In genomic region chr5:140101409-140102009, GRCm38 (mm10) we compare ENCODE assay signal across 21 mouse cellular contexts.
DNase-seq lines count a peak whose midpoint lies in the region; ATAC-seq lines count a peak whose summit lies in the region.
"Had no signal": no experiment of that assay in that cellular context is flagged by ENCODE, and none has a peak within 500 bp of the region (broad histone marks: within the 10 kb centered on the region; RNA-seq: fewer than 3 reads in every experiment).

No protein-coding gene starts in this region.

- ATAC-seq in forebrain, embryonic 15.5 days (replicated peaks), result peak; percentile 68; the same call in 1 of the 2 replicates
- ATAC-seq in forebrain, embryonic 11.5 days (replicated peaks; ENCODE audit: low FRiP score), result no peak
- no peak for ATAC-seq in hindbrain, embryonic 14.5 days (ENCODE audit: low FRiP score)
- ATAC-seq: intestine, postnatal 0 days had no signal

- H3K27ac ChIP-seq in forebrain, embryonic 15.5 days (replicated peaks), result peak overlapping the region; percentile 59
- no peak overlapping the region for H3K27ac ChIP-seq in forebrain, embryonic 11.5 days (ENCODE audit: low read depth, low read length)
- H3K27ac ChIP-seq in hindbrain, embryonic 14.5 days, result no peak overlapping the region
- H3K27ac ChIP-seq: hindbrain, embryonic 13.5 days; midbrain, embryonic 10.5 days had no signal

- no peaks in the 10 kb centered on the region for H3K36me3 ChIP-seq in forebrain, embryonic 15.5 days
- no peaks in the 10 kb centered on the region for H3K36me3 ChIP-seq in forebrain, embryonic 11.5 days (ENCODE audit: control insufficient read depth, insufficient read depth, low read length)
- no peaks in the 10 kb centered on the region for H3K36me3 ChIP-seq in hindbrain, embryonic 14.5 days (replicated peaks; ENCODE audit: control insufficient read depth, insufficient read depth)
- H3K36me3 ChIP-seq: hindbrain, embryonic 13.5 days had no signal

- no peak overlapping the region for H3K4me2 ChIP-seq in forebrain, embryonic 15.5 days (replicated peaks)
- no peak overlapping the region for H3K4me2 ChIP-seq in forebrain, embryonic 11.5 days (ENCODE audit: low read depth, low read length, severe bottlenecking)
- no peak overlapping the region for H3K4me2 ChIP-seq in hindbrain, embryonic 14.5 days (replicated peaks)
- H3K4me2 ChIP-seq: hindbrain, embryonic 13.5 days; liver, embryonic 11.5 days had no signal

- no peak overlapping the region for H3K4me3 ChIP-seq in forebrain, embryonic 15.5 days
- no peak overlapping the region for H3K4me3 ChIP-seq in forebrain, embryonic 11.5 days (ENCODE audit: low read depth, low read length)
- no peak overlapping the region for H3K4me3 ChIP-seq in hindbrain, embryonic 14.5 days (replicated peaks; ENCODE audit: low read length)
- H3K4me3 ChIP-seq: erythroblast, embryonic 14.5 days; hindbrain, embryonic 13.5 days; limb, embryonic 10.5 days; midbrain, embryonic 10.5 days had no signal

- no peak overlapping the region for H3K9ac ChIP-seq in forebrain, embryonic 15.5 days (replicated peaks)
- no peak overlapping the region for H3K9ac ChIP-seq in forebrain, embryonic 11.5 days (ENCODE audit: low read length)
- H3K9ac ChIP-seq in hindbrain, embryonic 14.5 days, result no peak overlapping the region
- H3K9ac ChIP-seq: hindbrain, embryonic 13.5 days had no signal

- peaks cover 41% of the 10 kb centered on the region for H3K4me1 ChIP-seq in forebrain, embryonic 15.5 days
- no peaks in the 10 kb centered on the region for H3K4me1 ChIP-seq in forebrain, embryonic 11.5 days (replicated peaks; ENCODE audit: control insufficient read depth, insufficient read depth, low read length)
- peaks cover 11% of the 10 kb centered on the region; the same call in 1 of the 2 replicates for H3K4me1 ChIP-seq in hindbrain, embryonic 14.5 days (replicated peaks; ENCODE audit: control insufficient read depth, insufficient read depth, low read length)
- H3K4me1 ChIP-seq: midbrain, embryonic 10.5 days had no signal

- no peaks in the 10 kb centered on the region for H3K9me3 ChIP-seq in forebrain, embryonic 15.5 days
- no peaks in the 10 kb centered on the region for H3K9me3 ChIP-seq in forebrain, embryonic 11.5 days (ENCODE audit: control insufficient read depth, low read length)
- H3K9me3 ChIP-seq in hindbrain, embryonic 14.5 days (ENCODE audit: control insufficient read depth, low read length), result no peaks in the 10 kb centered on the region
- H3K9me3 ChIP-seq: hindbrain, embryonic 13.5 days; limb, embryonic 10.5 days; midbrain, embryonic 10.5 days had no signal

- no peaks in the 10 kb centered on the region for H3K27me3 ChIP-seq in forebrain, embryonic 15.5 days
- no peaks in the 10 kb centered on the region for H3K27me3 ChIP-seq in forebrain, embryonic 11.5 days (ENCODE audit: control insufficient read depth, insufficient read depth, low read length)
- H3K27me3 ChIP-seq in hindbrain, embryonic 14.5 days (ENCODE audit: control insufficient read depth, insufficient read depth, low read length), result no peaks in the 10 kb centered on the region
- H3K27me3 ChIP-seq: hindbrain, embryonic 13.5 days had no signal

- DNase-seq in forebrain, embryonic 11.5 days (ENCODE audit: low spot score), result no peak
- DNase-seq in right cerebral cortex, adult 18-20 months, result peak; percentile 54
- DNase-seq in right cerebral cortex, postnatal 4 days, result no peak
- DNase-seq in induced T-regulatory cell, adult 2 months (ENCODE audit: low read depth), result peak; percentile 3
- DNase-seq in right cerebral cortex, postnatal 25 days, result peak; percentile 64
- DNase-seq in hindbrain, embryonic 14.5 days (ENCODE audit: low spot score), result no peak
- DNase-seq in gastrocnemius, postnatal 4 days (ENCODE audit: low spot score in 2 of 2), result no peak
- DNase-seq: adrenal gland, postnatal 36 days; B cell, adult 2 months; cerebellum, adult 9-11 months; lung, adult 2 months; lung, postnatal 4 days; retina, postnatal 1 day; thymus, postnatal 36 days had no signal

- WGBS in forebrain, embryonic 15.5 days, result 51% methylated on average over 14 of the region's 14 CpGs
- 88% methylated on average over 14 of the region's 14 CpGs for WGBS in forebrain, embryonic 11.5 days
- WGBS in hindbrain, embryonic 14.5 days, result 79% methylated on average over 14 of the region's 14 CpGs

Comparison
In these comparisons a context has a peak if more than half of its experiments do, and no peak if none do; other contexts are left out.
1. DNase-seq: peak in right cerebral cortex, adult 18-20 months (single experiment), induced T-regulatory cell, adult 2 months (single experiment) and right cerebral cortex, postnatal 25 days (single experiment); none in forebrain, embryonic 11.5 days (single experiment), right cerebral cortex, postnatal 4 days (single experiment), hindbrain, embryonic 14.5 days (single experiment) and gastrocnemius, postnatal 4 days (0 of 2).